Mouse (Mus musculus) kidney, adult 9 months (tissue): ENCODE results near the gene Prg2.

Source experiments
- DNase-seq: peaks from one replicate; pipeline ENCODE4 v3.0.0; 2022

The Prg2 gene

GRCm38 (mm10) chr2:85033121-85033520 lies 52.9 kb downstream of the Prg2 start:
- no peak for DNase-seq
